8 mouse cellular contexts compared by ENCODE assay signal in the genomic region with DNA sequence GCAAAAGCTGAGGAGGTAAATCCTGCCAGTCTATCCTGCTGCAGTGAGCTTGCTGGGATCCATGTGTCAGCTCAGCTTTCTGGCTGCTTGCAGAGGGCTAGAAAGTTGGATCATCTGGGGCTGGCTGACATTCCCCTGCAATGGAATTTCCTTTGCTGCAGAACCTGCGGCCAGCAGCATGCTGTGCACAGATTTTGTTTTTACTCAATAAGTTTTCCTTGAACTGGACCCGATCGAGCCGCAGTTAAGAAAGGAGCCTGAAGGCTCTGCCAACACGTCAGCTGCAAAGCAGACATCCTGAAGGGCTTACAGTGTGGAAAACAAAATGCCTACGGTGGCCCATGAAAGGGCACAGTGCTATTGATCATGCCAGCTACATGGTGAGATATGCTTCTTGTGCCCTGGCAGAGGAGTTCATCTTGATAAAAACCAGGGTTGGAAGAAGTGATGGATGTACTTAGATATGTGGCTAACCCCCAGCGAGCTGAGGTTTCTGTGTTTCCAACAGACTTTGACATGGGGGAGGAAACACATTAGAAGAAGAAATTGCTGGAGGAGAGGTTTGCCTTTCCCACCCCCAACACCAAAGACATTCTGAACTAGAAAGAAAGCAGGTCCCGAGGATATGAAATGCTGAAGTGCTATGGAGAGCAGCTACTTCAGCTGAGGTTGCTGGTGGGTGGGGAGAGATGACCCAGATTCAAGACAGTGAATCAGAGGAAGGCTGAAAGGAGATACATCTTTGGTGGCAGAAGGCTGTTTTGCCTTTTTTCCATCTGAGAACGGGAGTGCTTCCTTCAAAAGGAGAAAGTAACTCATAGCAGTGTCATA.
DNase-seq lines count a peak whose midpoint lies in the region; ATAC-seq and TF ChIP-seq lines count a peak whose summit lies in the region.

No protein-coding gene starts in this region.

- TF ChIP-seq CTCF in embryonic fibroblast, embryonic 13.5 days (IDR thresholded peaks at IDR 0.05; ENCODE audit: borderline replicate concordance, insufficient read depth, low read length), result no peak
- TF ChIP-seq CTCF in stomach, postnatal 0 days (IDR thresholded peaks at IDR 0.05; ENCODE audit: low read depth), result no peak

- peak overlapping the region; percentile 21; the same call in 1 of the 2 replicates for H3K4me2 ChIP-seq in limb, embryonic 14.5 days (replicated peaks; ENCODE audit: low read depth, low read length, severe bottlenecking)
- H3K4me2 ChIP-seq in stomach, postnatal 0 days (replicated peaks; ENCODE audit: low read depth), result no peak overlapping the region

- no peak; the same call in 1 of the 2 replicates for ATAC-seq in limb, embryonic 14.5 days (ENCODE audit: low FRiP score, low read depth)
- ATAC-seq in stomach, postnatal 0 days (ENCODE audit: low FRiP score, low TSS enrichment), result no peak
- no peak for ATAC-seq in megakaryocyte progenitor cell, adult 5-6 weeks (replicated peaks; ENCODE audit: poor library complexity)

- TF ChIP-seq EP300 in stomach, postnatal 0 days (optimal IDR thresholded peaks at IDR 0.05), result no peak

- 0 out of 2 replicates have a peak overlapping the region, but pooled peaks have one; percentile 34 for H3K9ac ChIP-seq in limb, embryonic 14.5 days (ENCODE audit: low read depth, low read length, severe bottlenecking)
- no peak overlapping the region for H3K9ac ChIP-seq in stomach, postnatal 0 days (ENCODE audit: low read length)

- H3K27ac ChIP-seq in heart, embryonic 10.5 days, result no peak overlapping the region
- peak overlapping the region; percentile 94 for H3K27ac ChIP-seq in embryonic fibroblast, embryonic 13.5 days (ENCODE audit: insufficient read depth, low read length)
- H3K27ac ChIP-seq in limb, embryonic 14.5 days (replicated peaks; ENCODE audit: low read depth, low read length), result peak overlapping the region; percentile 68
- 0 out of 2 replicates have a peak overlapping the region, but pooled peaks have one; percentile 18 for H3K27ac ChIP-seq in stomach, postnatal 0 days (replicated peaks)

- no peak overlapping the region for H3K4me3 ChIP-seq in heart, embryonic 10.5 days
- no peak overlapping the region for H3K4me3 ChIP-seq in embryonic fibroblast, embryonic 13.5 days (ENCODE audit: insufficient read depth, low read length)
- H3K4me3 ChIP-seq in limb, embryonic 14.5 days (replicated peaks; ENCODE audit: low read length), result no peak overlapping the region
- no peak overlapping the region for H3K4me3 ChIP-seq in stomach, postnatal 0 days (ENCODE audit: low read depth, low read length)

- no peak for TF ChIP-seq POLR2A in embryonic fibroblast, embryonic 13.5 days (IDR thresholded peaks at IDR 0.05; ENCODE audit: low read depth, low read length)
- TF ChIP-seq POLR2A in limb, embryonic 14.5 days (IDR thresholded peaks at IDR 0.05; ENCODE audit: borderline replicate concordance, extremely low read depth, insufficient read depth, insufficient read length), result no peak

- H3K4me1 ChIP-seq in heart, embryonic 10.5 days, result peaks cover 22% of the 10 kb centered on the region; the same call in 1 of the 2 replicates
- H3K4me1 ChIP-seq in embryonic fibroblast, embryonic 13.5 days (ENCODE audit: control insufficient read depth, insufficient read depth, low read length), result peaks cover 15% of the 10 kb centered on the region
- peaks cover 32% of the 10 kb centered on the region for H3K4me1 ChIP-seq in limb, embryonic 14.5 days (ENCODE audit: control insufficient read depth, insufficient read depth, low read length)
- H3K4me1 ChIP-seq in stomach, postnatal 0 days (replicated peaks; ENCODE audit: control insufficient read depth, insufficient read depth), result no peaks in the 10 kb centered on the region

- no peaks in the 10 kb centered on the region for H3K36me3 ChIP-seq in heart, embryonic 10.5 days
- H3K36me3 ChIP-seq in limb, embryonic 14.5 days (ENCODE audit: control insufficient read depth, insufficient read depth, low read length), result no peaks in the 10 kb centered on the region
- no peaks in the 10 kb centered on the region for H3K36me3 ChIP-seq in stomach, postnatal 0 days (ENCODE audit: control insufficient read depth, insufficient read depth, low read length)

- no peaks in the 10 kb centered on the region for H3K9me3 ChIP-seq in heart, embryonic 10.5 days
- H3K9me3 ChIP-seq in limb, embryonic 14.5 days (ENCODE audit: control insufficient read depth, low read length), result no peaks in the 10 kb centered on the region
- no peaks in the 10 kb centered on the region for H3K9me3 ChIP-seq in stomach, postnatal 0 days (ENCODE audit: control insufficient read depth, low read length)

- WGBS in heart, embryonic 10.5 days, result 45% methylated on average over 9 of the region's 9 CpGs
- WGBS in limb, embryonic 14.5 days, result 23% methylated on average over 9 of the region's 9 CpGs
- WGBS in stomach, postnatal 0 days, result 25% methylated on average over 9 of the region's 9 CpGs

- intact Hi-C loops in heart, postnatal 25 days (cut with DNase I), result no loop called here

- H3K27me3 ChIP-seq in heart, embryonic 10.5 days (ENCODE audit: insufficient read depth, poor library complexity, severe bottlenecking), result no peaks in the 10 kb centered on the region
- no peaks in the 10 kb centered on the region for H3K27me3 ChIP-seq in limb, embryonic 14.5 days (ENCODE audit: control insufficient read depth, insufficient read depth, low read length)
- no peaks in the 10 kb centered on the region for H3K27me3 ChIP-seq in stomach, postnatal 0 days (ENCODE audit: control insufficient read depth, insufficient read depth, low read length)

- peak; percentile 41 to 64 for DNase-seq in heart, adult 18-20 months
- no peak for DNase-seq in heart, embryonic 10.5 days (ENCODE audit: low spot score)
- peak; percentile 54 for DNase-seq in adrenal gland, adult 8-10 months
- peak; percentile 19 for DNase-seq in heart, postnatal 25 days (ENCODE audit: low spot score)
- DNase-seq in limb, embryonic 14.5 days (ENCODE audit: low spot score), result peak; percentile 73
- DNase-seq in stomach, postnatal 0 days (ENCODE audit: low spot score), result no peak

Comparison
In these comparisons a context has a peak if more than half of its experiments do, and no peak if none do; other contexts are left out.
1. DNase-seq: peak in heart, adult 18-20 months (2 of 2), adrenal gland, adult 8-10 months (single experiment), heart, postnatal 25 days (single experiment) and limb, embryonic 14.5 days (single experiment); none in heart, embryonic 10.5 days (single experiment) and stomach, postnatal 0 days (single experiment).